Mouse (Mus musculus): ENCODE measurements around the gene Asap2.
"Not testable (repeated sequence)": the region's sequence is repeated elsewhere in the genome, so short reads cannot be mapped to it uniquely, and the experiment has no call there.

DNA sequence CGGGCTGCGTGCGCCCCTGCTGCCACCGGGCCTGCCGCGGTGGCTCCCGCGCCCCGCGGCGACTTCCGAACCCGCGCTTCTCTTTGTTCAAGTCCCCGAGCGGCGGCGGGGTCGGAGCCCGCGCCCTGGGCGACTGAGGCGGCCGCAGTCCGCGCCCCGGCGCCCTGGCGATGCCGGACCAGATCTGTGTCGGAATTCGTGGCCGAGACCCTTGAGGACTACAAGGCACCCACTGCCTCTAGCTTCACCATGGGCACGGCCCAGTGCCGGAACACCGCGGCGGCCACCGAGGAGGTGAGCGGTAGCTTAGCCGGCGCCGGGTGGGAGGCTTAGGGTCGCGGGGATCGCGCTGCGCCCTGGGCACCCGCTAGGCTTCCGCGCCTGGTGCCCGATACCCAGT, 320 bp downstream of the Asap2 start:
- not testable (repeated sequence) for TF ChIP-seq EP300, CTCF (IDR thresholded peaks at IDR 0.05; ENCODE audit: low read depth)
